Mouse (Mus musculus) heart, embryonic 15.5 days (tissue): ENCODE data around the gene Rgmb. TPM values are rescaled to one million over a fixed set of nuclear protein-coding genes. Genes with fewer than 3 reads are reported as not detected.

Source experiments
- ATAC-seq: fragments of 200-750 bp; cut with Nextera tagmentation; replicated peaks from 2 replicates; pipeline ENCODE4 v1.8.0; 2017; ENCODE audit warnings: low read depth, moderate TSS enrichment; ENCODE audit not compliant: insufficient number of reproducible peaks, insufficient read depth, low FRiP score
- H3K27ac ChIP-seq: fragments of 300-500 bp; sonication (generic); 2 replicates; pipeline ENCODE4 v1.5.1; 2015; ENCODE audit warnings: mild to moderate bottlenecking, inconsistent platforms
- H3K27me3 ChIP-seq: fragments of 300-500 bp; sonication (generic); 2 replicates; pipeline ENCODE4 v1.6.1; 2015; ENCODE audit warnings: inconsistent platforms
- H3K36me3 ChIP-seq: fragments of 300-500 bp; sonication (generic); 2 replicates; pipeline ENCODE4 v1.6.1; 2015; ENCODE audit warnings: mild to moderate bottlenecking, inconsistent platforms
- H3K4me1 ChIP-seq: fragments of 300-500 bp; sonication (generic); replicated peaks from 2 replicates; pipeline ENCODE4 v1.6.1; 2015; ENCODE audit warnings: inconsistent platforms
- H3K4me2 ChIP-seq: fragments of 300-500 bp; sonication (generic); 2 replicates; pipeline ENCODE4 v1.6.1; 2015; ENCODE audit warnings: inconsistent platforms, mild to moderate bottlenecking, moderate library complexity
- H3K4me3 ChIP-seq: fragments of 300-500 bp; sonication (generic); 2 replicates; pipeline ENCODE4 v1.5.1; 2015; ENCODE audit warnings: mild to moderate bottlenecking, inconsistent platforms
- H3K9ac ChIP-seq: fragments of 300-500 bp; sonication (generic); 2 replicates; pipeline ENCODE4 v1.6.1; 2015; ENCODE audit warnings: mild to moderate bottlenecking, inconsistent platforms
- H3K9me3 ChIP-seq: fragments of 300-500 bp; sonication (generic); replicated peaks from 2 replicates; pipeline ENCODE4 v1.6.1; 2016; ENCODE audit warnings: inconsistent platforms
- WGBS: fragments of 180-500 bp; shearing (Covaris S2); methylation state at CpG from one replicate; pipeline ENCODE4 v1.1.7; 2015; ENCODE audit warnings: mixed read lengths; 5-methylcytosine and 5-hydroxymethylcytosine counted together
- polyA plus RNA-seq: library from polyadenylated mRNA; unstranded; fragments of >200 nt; fragmentation: Nextera tagmentation; extraction: Ambion mirVana; gene quantifications from 2 replicates; pipeline ENCODE4 v1.2.1, GENCODE M21; 2015

Rgmb gene
- polyA plus RNA-seq, 1 experiment from 2014 or later = 8.0 TPM

GRCm38 (mm10) chr17:15829198-15830170 lies 1.4 kb downstream of the Rgmb start:
- ATAC-seq = no peak
- Histone ChIP-seq H3K4me2 (peak overlapping the region; percentile 96), H3K4me1 (peaks cover 36% of the 10 kb centered on the region), H3K27ac (peak overlapping the region; percentile 45), H3K9ac (peak overlapping the region; percentile 57), H3K36me3 (no peaks in the 10 kb centered on the region), H3K9me3 (no peaks in the 10 kb centered on the region), H3K27me3 (peaks cover 9% of the 10 kb centered on the region; the same call in 1 of the 2 replicates), H3K4me3 (peak overlapping the region; percentile 55)
- WGBS = 2% methylated on average over 20 of the region's 20 CpGs

- no peak for ATAC-seq
- peaks cover 9% of the 10 kb centered on the region; the same call in 1 of the 2 replicates for H3K27me3 ChIP-seq
- H3K9me3 ChIP-seq = no peaks in the 10 kb centered on the region
- peaks cover 46% of the 10 kb centered on the region for H3K4me1 ChIP-seq
- H3K27ac ChIP-seq = no peak overlapping the region
- H3K9ac ChIP-seq = no peak overlapping the region
- 55% methylated on average over 8 of the region's 8 CpGs for WGBS
- no peak overlapping the region for H3K4me3 ChIP-seq
- peak overlapping the region; percentile 96; the same call in 1 of the 2 replicates for H3K4me2 ChIP-seq
- H3K36me3 ChIP-seq = no peaks in the 10 kb centered on the region
These were observed 2.5 kb downstream of the Rgmb start for GRCm38 (mm10) chr17:15828131-15828917.

- H3K4me3 ChIP-seq = peak overlapping the region; percentile 84
- peak overlapping the region; percentile 92 for H3K4me2 ChIP-seq
- under 1% methylated on average over 18 of the region's 18 CpGs for WGBS
- peaks cover 9% of the 10 kb centered on the region; the same call in 1 of the 2 replicates for H3K27me3 ChIP-seq
- peak overlapping the region; percentile 62 for H3K9ac ChIP-seq
- 0 out of 2 replicates have a peak, but pooled peaks have one; percentile 1 for ATAC-seq
- H3K36me3 ChIP-seq = no peaks in the 10 kb centered on the region
- no peaks in the 10 kb centered on the region for H3K9me3 ChIP-seq
- peaks cover 49% of the 10 kb centered on the region for H3K4me1 ChIP-seq
- peak overlapping the region; percentile 74 for H3K27ac ChIP-seq
These were observed 3.9 kb downstream of the Rgmb start for GRCm38 (mm10) chr17:15826928-15827327.

- Histone ChIP-seq H3K27ac (peak overlapping the region; percentile 90), H3K4me1 (peaks cover 49% of the 10 kb centered on the region), H3K36me3 (no peaks in the 10 kb centered on the region), H3K4me2 (peak overlapping the region; percentile 92), H3K4me3 (peak overlapping the region; percentile 84), H3K9ac (peak overlapping the region; percentile 90), H3K9me3 (no peaks in the 10 kb centered on the region), H3K27me3 (peaks cover 9% of the 10 kb centered on the region; the same call in 1 of the 2 replicates)
- WGBS = under 1% methylated on average over 34 of the region's 34 CpGs
- peak; percentile 94 for ATAC-seq
These were observed 4.4 kb downstream of the Rgmb start for GRCm38 (mm10) chr17:15826444-15826909.

GRCm38 (mm10) chr17:15825481-15826396 lies 5.1 kb downstream of the Rgmb start:
- Histone ChIP-seq H3K36me3 (0 out of 2 replicates have a peak, but pooled peaks cover under 1% of the 10 kb centered on the region), H3K4me1 (peaks cover 46% of the 10 kb centered on the region), H3K27me3 (peaks cover 9% of the 10 kb centered on the region; the same call in 1 of the 2 replicates), H3K9me3 (no peaks in the 10 kb centered on the region), H3K27ac (peak overlapping the region; percentile 90), H3K4me3 (peak overlapping the region; percentile 84), H3K4me2 (peak overlapping the region; percentile 92), H3K9ac (peak overlapping the region; percentile 90)
- peak; percentile 74 for ATAC-seq
- WGBS = under 1% methylated on average over 100 of the region's 102 CpGs

- peak overlapping the region; percentile 90 for H3K9ac ChIP-seq
- peak overlapping the region; percentile 7; the same call in 1 of the 2 replicates for H3K27ac ChIP-seq
- peak overlapping the region; percentile 92 for H3K4me2 ChIP-seq
- peaks cover 9% of the 10 kb centered on the region; the same call in 1 of the 2 replicates for H3K27me3 ChIP-seq
- WGBS = 33% methylated on average over 3 of the region's 3 CpGs
- H3K9me3 ChIP-seq = no peaks in the 10 kb centered on the region
- peak overlapping the region; percentile 84 for H3K4me3 ChIP-seq
- no peak for ATAC-seq
- H3K36me3 ChIP-seq = 0 out of 2 replicates have a peak, but pooled peaks cover 3% of the 10 kb centered on the region
- H3K4me1 ChIP-seq = peaks cover 45% of the 10 kb centered on the region
These were observed 6.0 kb downstream of the Rgmb start for GRCm38 (mm10) chr17:15824854-15825253.

GRCm38 (mm10) chr17:15824337-15824736 lies 6.5 kb downstream of the Rgmb start:
- Histone ChIP-seq H3K27me3 (peaks cover 6% of the 10 kb centered on the region; the same call in 1 of the 2 replicates), H3K4me1 (peaks cover 45% of the 10 kb centered on the region), H3K36me3 (0 out of 2 replicates have a peak, but pooled peaks cover 3% of the 10 kb centered on the region), H3K4me3 (peak overlapping the region; percentile 84), H3K9ac (peak overlapping the region; percentile 14; the same call in 1 of the 2 replicates), H3K27ac (0 out of 2 replicates have a peak overlapping the region, but pooled peaks have one; percentile 7), H3K4me2 (peak overlapping the region; percentile 92), H3K9me3 (no peaks in the 10 kb centered on the region)
- ATAC-seq = no peak
- WGBS = 58% methylated on average over 11 of the region's 11 CpGs

GRCm38 (mm10) chr17:15823838-15824237 lies 7.0 kb downstream of the Rgmb start:
- Histone ChIP-seq H3K27ac (no peak overlapping the region), H3K9me3 (no peaks in the 10 kb centered on the region), H3K4me3 (peak overlapping the region; percentile 84), H3K9ac (no peak overlapping the region), H3K27me3 (peaks cover 2% of the 10 kb centered on the region; the same call in 1 of the 2 replicates), H3K4me1 (peaks cover 44% of the 10 kb centered on the region), H3K36me3 (0 out of 2 replicates have a peak, but pooled peaks cover 3% of the 10 kb centered on the region), H3K4me2 (peak overlapping the region; percentile 92)
- no peak for ATAC-seq
- WGBS = 43% methylated on average over 3 of the region's 3 CpGs

- Histone ChIP-seq H3K27me3 (peaks cover 2% of the 10 kb centered on the region; the same call in 1 of the 2 replicates), H3K4me1 (peaks cover 45% of the 10 kb centered on the region), H3K27ac (no peak overlapping the region), H3K36me3 (0 out of 2 replicates have a peak, but pooled peaks cover 3% of the 10 kb centered on the region), H3K9me3 (no peaks in the 10 kb centered on the region), H3K4me3 (no peak overlapping the region), H3K4me2 (peak overlapping the region; percentile 92; the same call in 1 of the 2 replicates), H3K9ac (no peak overlapping the region)
- ATAC-seq = no peak
- 72% methylated on average over 5 of the region's 5 CpGs for WGBS
These were observed 7.6 kb downstream of the Rgmb start for GRCm38 (mm10) chr17:15823215-15823614.

GRCm38 (mm10) chr17:15822376-15822775 lies 8.5 kb downstream of the Rgmb start:
- no peak for ATAC-seq
- Histone ChIP-seq H3K36me3 (0 out of 2 replicates have a peak, but pooled peaks cover 3% of the 10 kb centered on the region), H3K27me3 (no peaks in the 10 kb centered on the region), H3K4me2 (no peak overlapping the region), H3K9me3 (no peaks in the 10 kb centered on the region), H3K4me1 (peaks cover 41% of the 10 kb centered on the region), H3K27ac (no peak overlapping the region), H3K9ac (no peak overlapping the region), H3K4me3 (no peak overlapping the region)
- WGBS = 88% methylated on average over 7 of the region's 7 CpGs
